Mouse (Mus musculus) adrenal gland, postnatal 10 days (tissue): Measurements from ENCODE around the gene Bud23. TPM values are rescaled to one million over a fixed set of nuclear protein-coding genes. Genes with fewer than 3 reads are reported as not detected.

ENCODE experiments used
- DNase-seq: peaks from one replicate; pipeline ENCODE4 v3.0.0; 2021; ENCODE audit warnings: mixed read lengths
- total RNA-seq, 2 experiments: library from RNA; stranded (reverse); gene quantifications; 2 replicates each; pipeline ENCODE4 v1.2.3; 2021

Gene Bud23
- total RNA-seq, 2 experiments from 2014 or later: 41.3 to 44.6 TPM

GRCm38 (mm10) chr5:135021814-135022213 is 42.9 kb downstream of the Bud23 start:
- peak; percentile 87 for DNase-seq

DNA sequence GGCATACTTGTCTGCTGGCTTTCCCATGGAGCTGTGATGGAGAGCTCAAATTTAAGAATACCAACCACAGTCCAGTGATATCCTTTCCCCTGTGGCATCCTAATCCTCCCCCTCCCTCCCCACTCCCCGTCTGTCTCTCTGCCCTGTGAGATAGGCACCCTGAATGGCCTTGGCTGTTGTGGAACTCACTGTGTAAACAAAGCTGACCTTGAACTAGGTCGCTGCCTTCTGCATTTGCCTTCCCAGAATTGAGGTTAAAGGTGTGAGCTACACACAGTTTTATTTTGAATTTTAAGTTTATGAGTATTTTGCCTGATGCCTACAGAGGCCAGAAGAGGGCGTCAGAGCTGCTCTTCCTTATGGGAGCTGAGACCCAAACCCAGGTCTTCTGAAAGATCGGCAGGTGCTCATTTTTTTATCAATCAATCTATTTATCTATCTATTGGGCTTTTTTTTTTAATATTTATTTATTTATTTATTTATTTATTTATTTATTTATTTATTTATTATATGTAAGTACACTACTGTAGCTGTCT is 48.5 kb downstream of the Bud23 start:
- peak; percentile 38 for DNase-seq

GRCm38 (mm10) chr5:135015497-135015896 is 49.3 kb downstream of the Bud23 start:
- DNase-seq: peak; percentile 92

DNA sequence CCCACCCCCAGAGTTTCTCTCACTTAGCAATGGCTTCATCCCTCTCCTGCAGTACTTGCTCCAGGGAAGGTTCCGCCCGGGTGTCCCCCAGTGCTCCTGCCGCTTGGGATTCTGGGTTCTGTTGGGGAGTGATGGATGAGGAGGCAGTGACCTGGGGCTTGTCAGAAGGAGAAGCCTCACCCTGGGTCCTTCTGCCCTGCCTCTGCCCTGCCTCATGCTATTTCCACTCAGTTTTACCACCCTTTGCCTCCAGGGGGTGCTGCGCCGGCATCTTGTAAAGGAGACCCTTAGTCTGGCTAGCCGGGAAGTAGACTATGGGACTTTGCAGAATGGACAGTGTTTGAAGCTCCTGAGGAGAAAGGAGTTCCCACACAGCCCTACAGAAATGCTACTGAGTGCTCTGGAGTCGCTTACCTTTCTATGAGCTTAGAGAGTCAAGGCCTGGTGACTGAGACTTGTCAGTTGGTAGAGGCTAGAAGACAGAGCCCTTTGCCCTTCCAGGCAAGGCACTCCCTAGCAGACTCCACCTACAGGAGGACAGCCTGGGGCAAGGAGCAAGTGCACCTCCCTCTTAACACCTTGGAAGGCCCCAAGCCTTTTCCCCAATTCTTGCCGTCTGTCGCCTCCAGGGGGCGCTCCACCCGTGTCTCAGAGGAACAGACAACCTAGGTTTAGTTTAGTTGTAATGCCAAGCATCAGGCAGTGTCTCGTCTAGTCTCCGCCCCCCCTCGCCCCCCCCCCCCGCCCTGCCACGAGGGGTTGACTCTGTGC is 51.9 kb downstream of the Bud23 start:
- DNase-seq: peak; percentile 91

DNA sequence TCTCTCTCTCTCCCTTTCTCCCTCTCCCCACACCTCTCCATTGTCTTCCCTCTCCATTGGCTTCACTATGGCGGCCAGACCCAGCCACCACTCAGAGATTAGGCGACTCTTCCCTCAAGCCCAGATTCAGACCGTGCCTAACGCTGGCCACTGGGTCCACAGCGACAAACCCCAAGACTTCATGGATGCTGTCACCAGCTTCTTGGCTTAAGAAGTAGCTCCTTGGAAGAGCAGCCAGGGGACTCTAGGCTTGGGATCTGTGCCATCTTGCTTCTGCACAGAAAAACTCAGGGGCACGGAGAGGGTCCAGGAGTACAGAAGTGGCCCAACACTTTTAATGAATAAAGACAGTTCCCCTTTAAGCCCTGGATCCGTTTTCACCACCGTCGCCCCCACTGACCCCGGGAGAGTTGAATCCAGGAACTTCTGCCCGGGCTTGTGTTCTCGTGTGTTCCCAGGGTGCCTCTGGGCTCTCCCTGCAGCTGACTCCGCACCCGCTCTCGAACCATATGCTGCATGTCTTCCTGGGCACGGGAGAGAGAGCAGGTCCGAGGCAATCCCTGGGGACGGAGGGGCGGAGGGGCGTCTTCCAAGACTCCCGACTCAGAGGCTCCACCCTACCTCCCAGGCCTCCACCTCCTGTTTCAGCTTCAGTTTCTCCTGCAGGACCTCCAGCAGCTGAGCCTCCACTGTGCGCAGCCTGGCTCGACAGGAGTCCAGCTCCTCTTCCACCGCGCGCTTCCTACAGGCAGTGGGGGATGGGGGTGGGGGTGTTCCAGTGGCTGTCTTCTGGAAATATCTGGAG is 52.7 kb downstream of the Bud23 start:
- DNase-seq: no peak

DNA sequence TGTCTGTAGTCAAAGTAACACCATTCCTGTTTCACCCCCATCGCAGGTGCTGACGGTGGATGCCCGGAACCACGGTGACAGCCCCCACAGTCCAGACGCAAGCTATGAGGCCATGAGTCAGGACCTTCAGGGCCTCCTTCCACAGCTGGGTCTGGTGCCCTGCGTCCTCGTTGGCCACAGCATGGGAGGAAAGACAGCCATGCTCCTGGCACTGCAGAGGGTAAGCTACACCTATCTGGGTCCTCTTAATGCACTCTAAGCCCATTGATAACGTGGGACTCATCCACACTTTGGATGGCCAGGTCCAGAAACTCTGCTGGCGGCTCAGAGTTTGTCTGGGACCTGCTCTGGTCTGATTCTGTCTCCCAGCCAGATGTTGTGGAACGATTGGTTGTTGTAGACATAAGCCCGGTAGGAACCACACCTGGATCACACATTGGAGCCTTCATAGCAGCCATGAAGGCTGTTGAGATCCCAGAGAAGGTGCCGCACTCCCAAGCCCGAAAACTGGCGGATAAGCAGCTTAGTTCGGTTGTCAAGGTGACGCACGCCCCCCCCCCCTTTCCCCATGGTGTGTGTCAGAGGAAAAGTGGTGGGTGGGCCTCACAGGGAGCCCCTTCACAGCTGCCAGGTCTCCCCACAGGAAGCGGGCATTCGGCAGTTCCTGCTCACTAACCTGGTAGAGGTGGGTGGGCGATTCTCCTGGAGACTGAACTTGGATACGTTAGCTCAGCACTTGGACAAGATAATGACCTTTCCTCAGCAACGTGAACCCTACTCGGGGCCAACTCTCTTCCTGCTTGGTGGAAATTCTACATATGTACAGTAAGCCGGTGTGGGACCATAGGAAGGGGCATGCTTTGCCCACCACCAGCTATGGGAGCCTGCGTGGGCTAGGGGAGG is 53.7 kb downstream of the Bud23 start:
- no peak for DNase-seq

- no peak for DNase-seq
These were observed 54.4 kb downstream of the Bud23 start for GRCm38 (mm10) chr5:135010320-135010709.

DNA sequence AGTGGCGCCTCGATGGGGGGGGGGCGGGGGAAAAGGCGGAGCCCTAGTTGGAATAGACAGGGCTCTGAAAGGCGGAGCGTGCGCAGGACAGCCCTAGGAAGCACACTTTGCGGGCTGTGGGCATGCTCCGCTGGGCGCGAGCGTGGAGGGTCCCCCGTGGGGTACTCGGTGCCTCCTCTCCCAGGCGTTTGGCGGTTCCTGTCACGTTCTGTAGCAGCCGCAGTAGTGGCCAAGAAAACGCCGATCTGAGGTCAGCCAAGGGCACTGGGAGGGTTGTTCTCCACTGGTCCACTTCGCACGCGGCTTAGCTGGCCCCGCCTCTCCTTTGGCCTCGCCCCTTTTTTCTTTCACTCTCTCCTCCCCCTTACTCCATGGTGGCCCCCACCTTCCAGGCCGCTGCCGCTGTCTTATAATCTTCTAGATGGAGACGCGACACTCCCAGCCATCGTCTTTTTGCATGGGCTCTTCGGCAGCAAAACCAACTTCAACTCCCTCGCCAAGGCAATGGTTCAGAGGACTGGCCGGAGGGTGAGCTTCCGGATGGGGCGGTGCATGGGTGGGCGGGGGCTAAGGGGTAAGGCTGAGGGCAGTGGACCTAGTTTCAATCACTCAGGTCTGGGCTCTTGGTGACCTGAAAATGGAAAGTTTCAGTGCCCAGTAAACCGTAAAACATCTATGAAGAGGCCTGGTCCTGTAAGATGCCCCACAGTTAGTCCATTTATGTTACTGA is 55.0 kb downstream of the Bud23 start:
- DNase-seq: peak; percentile 90

GRCm38 (mm10) chr5:135008671-135009589 is 55.8 kb downstream of the Bud23 start, which contains the start of gene Abhd11:
Gene Abhd11 (plus strand): TSS chr5:135009152.
- peak; percentile 96 for DNase-seq

GRCm38 (mm10) chr5:135007802-135008571 is 56.8 kb downstream of the Bud23 start:
- DNase-seq: no peak

Other genes with a start within 250 kb of the Bud23 start
- not detected for gene Tmem270, start 158.2 kb downstream of the Bud23 start, total RNA-seq
- gene Cldn13, start 149.4 kb downstream of the Bud23 start, total RNA-seq: 1 to 10 TPM in 1 of 2 experiments, under 1 TPM in 1; 0.75 to 3.3 TPM
- gene Mettl27, start 132.6 kb downstream of the Bud23 start, total RNA-seq: 10 to 100 TPM; 23.6 to 24.2 TPM
- gene Cldn4, start 118.0 kb downstream of the Bud23 start, total RNA-seq: under 1 TPM; 0.21 to 0.57 TPM
- gene Cldn3, start 78.7 kb downstream of the Bud23 start, total RNA-seq: 10 to 100 TPM in 1 of 2 experiments, 1 to 10 TPM in 1; 8.2 to 13.9 TPM
- gene Abhd11, start 55.8 kb downstream of the Bud23 start, total RNA-seq: 10 to 100 TPM; 67.3 to 77.9 TPM
- gene Stx1a, start 41.5 kb downstream of the Bud23 start, total RNA-seq: 1 to 10 TPM; 6.8 to 9.5 TPM
- 10 to 100 TPM; 23.7 to 24.5 TPM for gene Dnajc30, start 757 bp downstream of the Bud23 start, total RNA-seq
- 1 to 10 TPM; 3.8 to 4.5 TPM for gene Vps37d, start 13.3 kb upstream of the Bud23 start, total RNA-seq
- 10 to 100 TPM; 59.1 to 71.7 TPM for gene Mlxipl, start 24.9 kb upstream of the Bud23 start, total RNA-seq
- gene Tbl2, start 84.7 kb upstream of the Bud23 start, total RNA-seq: 10 to 100 TPM; 23.2 to 23.5 TPM
- gene Bcl7b, start 103.3 kb upstream of the Bud23 start, total RNA-seq: 10 to 100 TPM; 41.9 to 43.3 TPM
- gene Baz1b, start 122.3 kb upstream of the Bud23 start, total RNA-seq: 10 to 100 TPM; 60.4 to 70.1 TPM
- 1 to 10 TPM; 2.1 to 2.7 TPM for gene Fzd9, start 186.3 kb upstream of the Bud23 start, total RNA-seq